Mouse (Mus musculus) ovary, adult 10 weeks (tissue): ENCODE data around the gene Mn1. TPM values are rescaled to one million over a fixed set of nuclear protein-coding genes. Genes with fewer than 3 reads are reported as not detected.

Experiments used
- polyA plus RNA-seq: library from polyadenylated mRNA; stranded (reverse); fragments of 350-450 nt; fragmentation: Illumina TruSeq; extraction: RNeasy Lipid Tissue Mini Kit (QIAGEN cat#74804); gene quantifications from one replicate; pipeline ENCODE4 v1.2.3, GENCODE M21; 2014

The Mn1 gene
- 0.68 TPM for polyA plus RNA-seq

GRCm38 (mm10) chr5:111416591-111417374, at the start of gene Mn1:
Mn1 (plus strand) TSS chr5:111417362.

Other genes with a start within 250 kb of the Mn1 start
- 135 TPM for gene Pitpnb, start 86.6 kb upstream of the Mn1 start, polyA plus RNA-seq